Mouse (Mus musculus): ENCODE measurements around the gene a.

DNA sequence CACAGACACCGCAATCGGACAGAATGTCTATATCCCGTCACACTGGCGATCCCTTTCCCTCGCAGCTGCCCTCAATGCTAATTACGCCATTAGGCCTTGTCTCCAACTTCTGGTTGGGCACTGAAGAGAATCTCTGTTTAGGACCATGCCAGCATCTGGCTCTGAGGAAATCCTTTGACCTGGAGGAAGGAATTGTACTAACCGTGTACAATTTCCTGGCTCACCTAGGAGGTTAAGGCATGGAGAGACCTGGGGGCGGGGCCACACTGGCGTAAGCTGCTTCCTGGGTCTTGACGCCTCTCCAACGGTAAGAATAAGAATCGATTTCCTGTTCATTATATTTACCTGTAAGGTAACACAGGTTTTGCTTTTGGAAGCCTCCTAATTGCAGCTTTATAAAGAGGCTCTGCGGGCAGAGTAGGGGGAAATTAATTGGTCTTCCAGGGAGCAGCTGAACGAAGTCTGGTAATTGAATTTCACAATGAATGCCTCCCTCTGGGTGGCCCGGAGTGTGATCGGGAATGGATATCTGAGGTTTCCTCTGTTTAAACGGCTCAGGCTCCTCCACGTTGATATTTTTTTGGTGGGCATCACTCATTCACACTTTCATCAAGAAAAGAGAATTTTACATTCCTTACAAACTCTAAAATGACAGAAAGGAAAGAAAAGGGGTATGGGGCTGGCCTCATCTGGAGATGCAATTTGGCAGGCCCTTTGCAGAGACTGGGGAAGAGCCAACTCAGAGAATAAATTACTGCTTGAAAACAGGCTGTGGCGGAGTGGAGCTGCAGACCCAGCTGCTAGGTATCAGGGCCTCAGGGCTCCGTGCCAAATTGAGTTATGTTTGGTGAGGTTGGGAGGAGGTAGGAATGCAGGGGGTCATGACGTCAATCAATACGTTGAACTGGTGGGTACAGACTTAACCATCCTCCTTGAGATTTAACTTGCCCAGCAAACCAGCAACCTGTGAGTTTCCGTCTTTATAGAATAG is 41.9 kb upstream of the a start:
- TF ChIP-seq CTCF (IDR thresholded peaks at IDR 0.05), result no peak
- no peak for TF ChIP-seq POLR2A (IDR thresholded peaks at IDR 0.05; ENCODE audit: insufficient read depth, low read depth, low read length)
- TF ChIP-seq EP300 (IDR thresholded peaks at IDR 0.05; ENCODE audit: insufficient read depth, low read depth, low read length), result no peak
